14 mouse cellular contexts compared by ENCODE assay signal in the genomic region with DNA sequence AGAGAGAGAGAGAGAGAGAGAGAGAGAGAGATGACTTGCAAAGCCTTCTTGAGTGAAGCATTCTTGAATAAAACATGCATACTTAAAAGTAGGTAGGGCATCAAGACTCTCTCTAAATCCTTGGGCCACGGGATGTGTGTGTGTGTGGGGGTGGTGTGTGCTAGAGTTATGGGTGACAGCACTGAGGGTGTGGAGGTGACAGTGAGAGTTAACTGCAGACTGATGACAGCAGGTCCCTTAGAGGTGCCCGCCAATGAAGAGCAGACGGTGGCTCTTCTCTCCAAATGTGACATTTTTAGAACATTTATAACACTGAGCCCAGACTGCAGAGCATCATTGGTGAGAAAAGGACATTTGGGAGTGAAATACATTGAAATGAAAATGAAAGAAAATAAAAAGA.
DNase-seq lines count a peak whose midpoint lies in the region.
"Had no signal": no experiment of that assay in that cellular context is flagged by ENCODE, and none has a peak within 500 bp of the region (broad histone marks: within the 10 kb centered on the region; RNA-seq: fewer than 3 reads in every experiment).

No protein-coding gene starts in this region.

- intact Hi-C loops in heart, postnatal 10 days (cut with DNase I), result no loop called here

- peak; percentile 61 for DNase-seq in heart, adult 11 months
- no peak for DNase-seq in heart, postnatal 10 days
- peak; percentile 83 for DNase-seq in brain, adult 2 months (ENCODE audit: low read depth, low spot score)
- peak; percentile 25 for DNase-seq in cerebellum, adult 8-10 months
- DNase-seq in cerebellum, postnatal 36 days, result peak; percentile 23 to 38
- no peak for DNase-seq in gastrocnemius, postnatal 25 days
- DNase-seq in urinary bladder, adult 2 months (ENCODE audit: low spot score), result no peak
- DNase-seq: adrenal gland, adult 8-10 months; B cell, adult 2 months; gastrocnemius, postnatal 14 days; kidney, postnatal 25 days; left cerebral cortex, postnatal 4 days; lung, postnatal 36 days; thymus, postnatal 36 days had no signal

Comparison
In these comparisons a context has a peak if more than half of its experiments do, and no peak if none do; other contexts are left out.
1. DNase-seq: peak in heart, adult 11 months (single experiment), brain, adult 2 months (single experiment), cerebellum, adult 8-10 months (single experiment) and cerebellum, postnatal 36 days (2 of 2); none in heart, postnatal 10 days (0 of 2), gastrocnemius, postnatal 25 days (single experiment) and urinary bladder, adult 2 months (single experiment).